Mouse (Mus musculus) bone marrow macrophage, adult 2 months (primary cell): ENCODE measurements around the gene Mageb4.
"Not testable (repeated sequence)": the region's sequence is repeated elsewhere in the genome, so short reads cannot be mapped to it uniquely, and the experiment has no call there.

Source experiments
- CTCF ChIP-seq: IDR thresholded peaks from 2 replicates; pipeline ENCODE4 v1.5.1; 2012; ENCODE audit warnings: low read depth, mild to moderate bottlenecking, low read length, moderate library complexity
- POLR2A ChIP-seq: IDR thresholded peaks from 2 replicates; pipeline ENCODE4 v1.6.1; 2012; ENCODE audit warnings: mild to moderate bottlenecking, low read depth, low read length, borderline replicate concordance

DNA sequence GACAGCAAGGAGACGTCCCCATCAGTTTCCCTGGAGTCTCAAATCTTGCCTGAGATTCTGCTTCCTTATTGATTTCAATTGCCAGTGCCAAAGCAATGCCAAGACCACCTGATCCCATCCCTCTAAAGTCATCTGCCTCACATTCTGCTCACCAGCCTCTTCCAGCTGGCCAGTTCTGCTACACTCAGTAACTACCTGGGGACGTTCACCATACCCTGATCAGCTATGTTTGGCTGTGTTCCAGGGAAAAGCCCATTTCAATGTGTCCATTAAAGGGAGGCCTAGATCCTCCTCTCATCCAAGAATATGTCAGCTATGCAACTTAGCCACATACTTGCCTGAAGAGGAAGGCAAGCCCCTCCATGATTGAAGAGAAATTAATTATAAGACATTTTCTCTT is 20.3 kb downstream of the Mageb4 start:
- TF ChIP-seq POLR2A, CTCF: not testable (repeated sequence)
